Mouse (Mus musculus): ENCODE measurements around the gene Rbm33. TPM values are rescaled to one million over a fixed set of nuclear protein-coding genes. Genes with fewer than 3 reads are reported as not detected.

Rbm33 gene
- polyA plus RNA-seq, 1 experiment from 2014 or later = 10.5 TPM

GRCm38 (mm10) chr5:28453086-28453485 is 136.2 kb downstream of the Rbm33 start:
- peaks cover 4% of the 10 kb centered on the region; the same call in 1 of the 2 replicates for H3K4me1 ChIP-seq (ENCODE audit: control insufficient read depth, insufficient read depth, low read depth, low read length)
- H3K36me3 ChIP-seq (ENCODE audit: control insufficient read depth, insufficient read depth, low read length) = no peaks in the 10 kb centered on the region
- no peak overlapping the region for H3K4me2 ChIP-seq (ENCODE audit: low read length)
- no peak overlapping the region for H3K4me3 ChIP-seq (ENCODE audit: low read length)
- H3K9me3 ChIP-seq (ENCODE audit: control insufficient read depth, low read length) = no peaks in the 10 kb centered on the region
- H3K27me3 ChIP-seq (replicated peaks; ENCODE audit: control insufficient read depth, insufficient read depth, low read length) = peaks cover 20% of the 10 kb centered on the region
- no peak overlapping the region for H3K27ac ChIP-seq (ENCODE audit: low read depth, low read length)
- 83% methylated on average over 5 of the region's 5 CpGs for WGBS
- no peak overlapping the region for H3K9ac ChIP-seq (ENCODE audit: low read depth, low read length)
- no peak for ATAC-seq

- Histone ChIP-seq H3K4me3 (ENCODE audit: low read length) (no peak overlapping the region), H3K9ac (ENCODE audit: low read depth, low read length) (no peak overlapping the region), H3K27me3 (replicated peaks; ENCODE audit: control insufficient read depth, insufficient read depth, low read length) (peaks cover 24% of the 10 kb centered on the region), H3K27ac (ENCODE audit: low read depth, low read length) (no peak overlapping the region), H3K36me3 (ENCODE audit: control insufficient read depth, insufficient read depth, low read length) (no peaks in the 10 kb centered on the region), H3K4me2 (ENCODE audit: low read length) (no peak overlapping the region), H3K4me1 (ENCODE audit: control insufficient read depth, insufficient read depth, low read depth, low read length) (peaks cover 8% of the 10 kb centered on the region; the same call in 1 of the 2 replicates), H3K9me3 (ENCODE audit: control insufficient read depth, low read length) (no peaks in the 10 kb centered on the region)
- WGBS = 18% methylated on average over 3 of the region's 3 CpGs
- ATAC-seq = no peak
These were observed 136.6 kb downstream of the Rbm33 start for GRCm38 (mm10) chr5:28453523-28453922.

- peaks cover 34% of the 10 kb centered on the region for H3K27me3 ChIP-seq (replicated peaks; ENCODE audit: control insufficient read depth, insufficient read depth, low read length)
- no peak for ATAC-seq
- no peak overlapping the region for H3K4me3 ChIP-seq (ENCODE audit: low read length)
- H3K9ac ChIP-seq (ENCODE audit: low read depth, low read length) = no peak overlapping the region
- H3K9me3 ChIP-seq (ENCODE audit: control insufficient read depth, low read length) = no peaks in the 10 kb centered on the region
- peaks cover 16% of the 10 kb centered on the region for H3K4me1 ChIP-seq (ENCODE audit: control insufficient read depth, insufficient read depth, low read depth, low read length)
- no peak overlapping the region for H3K27ac ChIP-seq (ENCODE audit: low read depth, low read length)
- no peak overlapping the region for H3K4me2 ChIP-seq (ENCODE audit: low read length)
- WGBS = 94% methylated on average over 6 of the region's 6 CpGs
- H3K36me3 ChIP-seq (ENCODE audit: control insufficient read depth, insufficient read depth, low read length) = no peaks in the 10 kb centered on the region
These were observed 137.6 kb downstream of the Rbm33 start for GRCm38 (mm10) chr5:28454546-28454945.

GRCm38 (mm10) chr5:28455721-28456120 is 138.8 kb downstream of the Rbm33 start:
- Histone ChIP-seq H3K4me2 (ENCODE audit: low read length) (no peak overlapping the region), H3K4me3 (ENCODE audit: low read length) (no peak overlapping the region), H3K9me3 (ENCODE audit: control insufficient read depth, low read length) (no peaks in the 10 kb centered on the region), H3K36me3 (ENCODE audit: control insufficient read depth, insufficient read depth, low read length) (no peaks in the 10 kb centered on the region), H3K27me3 (replicated peaks; ENCODE audit: control insufficient read depth, insufficient read depth, low read length) (peaks cover 45% of the 10 kb centered on the region), H3K4me1 (ENCODE audit: control insufficient read depth, insufficient read depth, low read depth, low read length) (peaks cover 20% of the 10 kb centered on the region), H3K27ac (ENCODE audit: low read depth, low read length) (no peak overlapping the region), H3K9ac (ENCODE audit: low read depth, low read length) (no peak overlapping the region)
- WGBS = 76% methylated on average over 5 of the region's 5 CpGs
- ATAC-seq = no peak

- H3K27me3 ChIP-seq (replicated peaks; ENCODE audit: control insufficient read depth, insufficient read depth, low read length) = peaks cover 51% of the 10 kb centered on the region
- no peak overlapping the region for H3K4me3 ChIP-seq (ENCODE audit: low read length)
- no peak overlapping the region for H3K4me2 ChIP-seq (ENCODE audit: low read length)
- no peak overlapping the region for H3K27ac ChIP-seq (ENCODE audit: low read depth, low read length)
- no peak for ATAC-seq
- H3K9ac ChIP-seq (ENCODE audit: low read depth, low read length) = no peak overlapping the region
- no peaks in the 10 kb centered on the region for H3K36me3 ChIP-seq (ENCODE audit: control insufficient read depth, insufficient read depth, low read length)
- H3K4me1 ChIP-seq (ENCODE audit: control insufficient read depth, insufficient read depth, low read depth, low read length) = peaks cover 20% of the 10 kb centered on the region
- WGBS = 78% methylated on average over 1 of the region's 1 CpGs
- no peaks in the 10 kb centered on the region for H3K9me3 ChIP-seq (ENCODE audit: control insufficient read depth, low read length)
These were observed 139.4 kb downstream of the Rbm33 start for GRCm38 (mm10) chr5:28456366-28456765.

DNA sequence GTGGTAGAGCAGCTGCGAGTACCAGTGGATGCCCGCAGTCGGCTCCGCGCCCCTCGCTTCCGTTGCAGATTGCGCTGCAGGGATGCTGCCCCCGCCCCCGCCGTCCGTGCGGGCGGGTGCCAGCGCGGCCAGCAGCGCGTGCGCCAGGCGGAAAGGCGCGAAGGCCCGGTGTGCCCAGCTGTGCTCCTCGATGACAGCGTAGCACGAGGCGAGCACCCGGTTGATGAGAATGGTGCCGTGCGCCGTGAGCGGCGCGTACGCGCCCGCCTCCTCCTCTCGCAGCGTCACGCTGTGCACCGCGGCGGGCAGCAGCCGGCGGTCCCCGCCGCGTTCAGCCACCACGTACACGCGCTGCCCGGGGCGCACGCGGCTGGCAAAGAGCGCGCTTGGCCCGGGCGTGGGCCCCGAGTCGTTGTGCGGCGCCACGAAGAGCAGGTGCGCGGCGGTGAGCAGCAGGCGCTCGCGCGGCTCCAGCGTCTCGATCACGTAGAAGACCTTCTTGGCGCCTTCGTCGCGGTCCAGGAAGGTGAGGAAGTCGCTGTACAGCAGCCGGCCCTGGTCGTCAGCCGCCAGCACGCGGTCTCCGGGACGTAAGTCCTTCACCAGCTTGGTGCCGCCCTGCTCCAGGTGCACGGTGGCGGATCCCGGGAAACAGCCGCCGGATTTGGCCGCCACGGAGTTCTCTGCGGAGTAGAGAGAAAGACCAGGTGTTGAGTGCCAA is 141.2 kb downstream of the Rbm33 start:
- peak; percentile 56; the same call in 1 of the 2 replicates for ATAC-seq
- Histone ChIP-seq H3K9me3 (ENCODE audit: control insufficient read depth, low read length) (no peaks in the 10 kb centered on the region), H3K4me3 (ENCODE audit: low read length) (peak overlapping the region; percentile 47), H3K4me2 (ENCODE audit: low read length) (peak overlapping the region; percentile 85), H3K27ac (ENCODE audit: low read depth, low read length) (no peak overlapping the region), H3K27me3 (replicated peaks; ENCODE audit: control insufficient read depth, insufficient read depth, low read length) (peaks cover 68% of the 10 kb centered on the region), H3K9ac (ENCODE audit: low read depth, low read length) (peak overlapping the region; percentile 38), H3K36me3 (ENCODE audit: control insufficient read depth, insufficient read depth, low read length) (no peaks in the 10 kb centered on the region), H3K4me1 (ENCODE audit: control insufficient read depth, insufficient read depth, low read depth, low read length) (peaks cover 24% of the 10 kb centered on the region)
- 1% methylated on average over 88 of the region's 95 CpGs for WGBS

GRCm38 (mm10) chr5:28458821-28459240 is 141.9 kb downstream of the Rbm33 start:
- H3K4me2 ChIP-seq (ENCODE audit: low read length) = peak overlapping the region; percentile 38
- H3K9ac ChIP-seq (ENCODE audit: low read depth, low read length) = no peak overlapping the region
- H3K4me1 ChIP-seq (ENCODE audit: control insufficient read depth, insufficient read depth, low read depth, low read length) = peaks cover 30% of the 10 kb centered on the region
- 3% methylated on average over 27 of the region's 27 CpGs for WGBS
- peaks cover 75% of the 10 kb centered on the region for H3K27me3 ChIP-seq (replicated peaks; ENCODE audit: control insufficient read depth, insufficient read depth, low read length)
- no peak overlapping the region for H3K27ac ChIP-seq (ENCODE audit: low read depth, low read length)
- peak overlapping the region; percentile 15 for H3K4me3 ChIP-seq (ENCODE audit: low read length)
- H3K36me3 ChIP-seq (ENCODE audit: control insufficient read depth, insufficient read depth, low read length) = no peaks in the 10 kb centered on the region
- H3K9me3 ChIP-seq (ENCODE audit: control insufficient read depth, low read length) = no peaks in the 10 kb centered on the region
- ATAC-seq = 0 out of 2 replicates have a peak, but pooled peaks have one; percentile 25

GRCm38 (mm10) chr5:28459456-28460225 is 142.7 kb downstream of the Rbm33 start:
- WGBS = 5% methylated on average over 41 of the region's 41 CpGs
- H3K36me3 ChIP-seq (ENCODE audit: control insufficient read depth, insufficient read depth, low read length) = no peaks in the 10 kb centered on the region
- H3K9ac ChIP-seq (ENCODE audit: low read depth, low read length) = no peak overlapping the region
- peak overlapping the region; percentile 11 for H3K4me3 ChIP-seq (ENCODE audit: low read length)
- peak; percentile 38; the same call in 1 of the 2 replicates for ATAC-seq
- H3K27me3 ChIP-seq (replicated peaks; ENCODE audit: control insufficient read depth, insufficient read depth, low read length) = peaks cover 79% of the 10 kb centered on the region
- peaks cover 34% of the 10 kb centered on the region for H3K4me1 ChIP-seq (ENCODE audit: control insufficient read depth, insufficient read depth, low read depth, low read length)
- no peaks in the 10 kb centered on the region for H3K9me3 ChIP-seq (ENCODE audit: control insufficient read depth, low read length)
- H3K4me2 ChIP-seq (ENCODE audit: low read length) = peak overlapping the region; percentile 29
- no peak overlapping the region for H3K27ac ChIP-seq (ENCODE audit: low read depth, low read length)
